Mouse (Mus musculus): Measurements from ENCODE around the gene Kat2b.
"Not testable (repeated sequence)": the region's sequence is repeated elsewhere in the genome, so short reads cannot be mapped to it uniquely, and the experiment has no call there.

The Kat2b gene

GRCm38 (mm10) chr17:53569829-53570228 is 3.2 kb downstream of the Kat2b start:
- DNase-seq (ENCODE audit: low read depth, low spot score): no peak

GRCm38 (mm10) chr17:53570361-53570875 is 3.8 kb downstream of the Kat2b start:
- no peak for DNase-seq (ENCODE audit: low read depth, low spot score)

GRCm38 (mm10) chr17:53570932-53571331 is 4.3 kb downstream of the Kat2b start:
- DNase-seq (ENCODE audit: low read depth, low spot score): not testable (repeated sequence)

GRCm38 (mm10) chr17:53573019-53573556 is 6.4 kb downstream of the Kat2b start:
- no peak for DNase-seq (ENCODE audit: low read depth, low spot score)

GRCm38 (mm10) chr17:53577151-53577550 is 10.5 kb downstream of the Kat2b start:
- no peak for DNase-seq (ENCODE audit: low read depth, low spot score)

- DNase-seq (ENCODE audit: low read depth, low spot score): no peak
These were observed 11.1 kb downstream of the Kat2b start for GRCm38 (mm10) chr17:53577754-53578153.

GRCm38 (mm10) chr17:53578249-53578648 is 11.6 kb downstream of the Kat2b start:
- DNase-seq (ENCODE audit: low read depth, low spot score): no peak

GRCm38 (mm10) chr17:53578776-53579175 is 12.1 kb downstream of the Kat2b start:
- no peak for DNase-seq (ENCODE audit: low read depth, low spot score)

- DNase-seq (ENCODE audit: low read depth, low spot score): no peak
These were observed 13.0 kb downstream of the Kat2b start for GRCm38 (mm10) chr17:53579612-53580011.

- DNase-seq (ENCODE audit: low read depth, low spot score): no peak
These were observed 13.6 kb downstream of the Kat2b start for GRCm38 (mm10) chr17:53580237-53580636.

GRCm38 (mm10) chr17:53582026-53582585 is 15.4 kb downstream of the Kat2b start:
- no peak for DNase-seq (ENCODE audit: low read depth, low spot score)

GRCm38 (mm10) chr17:53582805-53583204 is 16.1 kb downstream of the Kat2b start:
- DNase-seq (ENCODE audit: low read depth, low spot score): no peak

- no peak for DNase-seq (ENCODE audit: low read depth, low spot score)
These were observed 17.4 kb downstream of the Kat2b start for GRCm38 (mm10) chr17:53583846-53584579.

- no peak for DNase-seq (ENCODE audit: low read depth, low spot score)
These were observed 20.6 kb downstream of the Kat2b start for GRCm38 (mm10) chr17:53587074-53587851.

GRCm38 (mm10) chr17:53588097-53588855 is 21.6 kb downstream of the Kat2b start:
- DNase-seq (ENCODE audit: low read depth, low spot score): no peak

- no peak for DNase-seq (ENCODE audit: low read depth, low spot score)
These were observed 23.4 kb downstream of the Kat2b start for GRCm38 (mm10) chr17:53590110-53590509.

GRCm38 (mm10) chr17:53591910-53592309 is 25.2 kb downstream of the Kat2b start:
- DNase-seq (ENCODE audit: low read depth, low spot score): no peak

GRCm38 (mm10) chr17:53594590-53594989 is 27.9 kb downstream of the Kat2b start:
- no peak for DNase-seq (ENCODE audit: low read depth, low spot score)

- DNase-seq (ENCODE audit: low read depth, low spot score): no peak
These were observed 28.9 kb downstream of the Kat2b start for GRCm38 (mm10) chr17:53595527-53595926.

GRCm38 (mm10) chr17:53596314-53596882 is 29.7 kb downstream of the Kat2b start:
- no peak for DNase-seq (ENCODE audit: low read depth, low spot score)

All from WW6 (cell line).